Mouse (Mus musculus): ENCODE data around the gene Plac1.

Gene Plac1

GRCm38 (mm10) chrX:53240011-53240410, at the start of gene Plac1:
Gene Plac1, minus strand, starts transcription at chrX:53240111.
- no peak for TF ChIP-seq GATA4 (IDR thresholded peaks at IDR 0.05; ENCODE audit: insufficient replicate concordance, low read length)

- no peak for TF ChIP-seq GATA4 (IDR thresholded peaks at IDR 0.05; ENCODE audit: insufficient replicate concordance, low read length)
Measured at GRCm38 (mm10) chrX:53287924-53288323, 48.0 kb upstream of the Plac1 start.

- no peak for TF ChIP-seq GATA4 (IDR thresholded peaks at IDR 0.05; ENCODE audit: insufficient replicate concordance, low read length)
Measured at GRCm38 (mm10) chrX:53273124-53273523, 33.2 kb upstream of the Plac1 start, which contains the start of gene Fam122c. Gene Fam122c, plus strand, starts transcription at chrX:53273424.

- no peak for TF ChIP-seq GATA4 (IDR thresholded peaks at IDR 0.05; ENCODE audit: insufficient replicate concordance, low read length)
Measured at GRCm38 (mm10) chrX:53270063-53270432, 30.1 kb upstream of the Plac1 start.

- TF ChIP-seq GATA4 (IDR thresholded peaks at IDR 0.05; ENCODE audit: insufficient replicate concordance, low read length), result no peak
Measured at GRCm38 (mm10) chrX:53269289-53270062, 29.6 kb upstream of the Plac1 start, which contains the start of gene Fam122b. Gene Fam122b, minus strand, starts transcription at chrX:53269805.

GRCm38 (mm10) chrX:53268856-53269255, 28.9 kb upstream of the Plac1 start:
- no peak for TF ChIP-seq GATA4 (IDR thresholded peaks at IDR 0.05; ENCODE audit: insufficient replicate concordance, low read length)

GRCm38 (mm10) chrX:53266186-53266585, 26.3 kb upstream of the Plac1 start:
- no peak for TF ChIP-seq GATA4 (IDR thresholded peaks at IDR 0.05; ENCODE audit: insufficient replicate concordance, low read length)

- TF ChIP-seq GATA4 (IDR thresholded peaks at IDR 0.05; ENCODE audit: insufficient replicate concordance, low read length), result no peak
Measured at GRCm38 (mm10) chrX:53255195-53255594, 15.3 kb upstream of the Plac1 start.

GRCm38 (mm10) chrX:53237971-53238370, 1.9 kb downstream of the Plac1 start:
- TF ChIP-seq GATA4 (IDR thresholded peaks at IDR 0.05; ENCODE audit: insufficient replicate concordance, low read length), result no peak

GRCm38 (mm10) chrX:53236404-53236803, 3.5 kb downstream of the Plac1 start:
- no peak for TF ChIP-seq GATA4 (IDR thresholded peaks at IDR 0.05; ENCODE audit: insufficient replicate concordance, low read length)

GRCm38 (mm10) chrX:53233689-53234088, 6.2 kb downstream of the Plac1 start:
- no peak for TF ChIP-seq GATA4 (IDR thresholded peaks at IDR 0.05; ENCODE audit: insufficient replicate concordance, low read length)

GRCm38 (mm10) chrX:53231965-53232364, 7.9 kb downstream of the Plac1 start:
- TF ChIP-seq GATA4 (IDR thresholded peaks at IDR 0.05; ENCODE audit: insufficient replicate concordance, low read length), result peak; percentile 43; the same call in 1 of the 2 replicates

- no peak for TF ChIP-seq GATA4 (IDR thresholded peaks at IDR 0.05; ENCODE audit: insufficient replicate concordance, low read length)
Measured at GRCm38 (mm10) chrX:53224353-53224944, 15.5 kb downstream of the Plac1 start.

- TF ChIP-seq GATA4 (IDR thresholded peaks at IDR 0.05; ENCODE audit: insufficient replicate concordance, low read length), result no peak
Measured at GRCm38 (mm10) chrX:53220855-53221254, 19.1 kb downstream of the Plac1 start.

GRCm38 (mm10) chrX:53214557-53215229, 25.2 kb downstream of the Plac1 start:
- TF ChIP-seq GATA4 (IDR thresholded peaks at IDR 0.05; ENCODE audit: insufficient replicate concordance, low read length), result no peak

GRCm38 (mm10) chrX:53213838-53214237, 26.1 kb downstream of the Plac1 start:
- TF ChIP-seq GATA4 (IDR thresholded peaks at IDR 0.05; ENCODE audit: insufficient replicate concordance, low read length), result no peak
